Mouse (Mus musculus) urinary bladder, postnatal 25 days (tissue): Measurements from ENCODE around the gene Igfn1.

Experiments used
- DNase-seq: peaks from one replicate; pipeline ENCODE4 v3.0.0; 2022; ENCODE audit warnings: low spot score

Gene Igfn1

GRCm38 (mm10) chr1:136007211-136008158 lies 1.3 kb upstream of the Igfn1 start, which contains the start of gene Tmem9:
Gene Tmem9, plus strand, starts transcription at chr1:136008150.
- peak; percentile 74 for DNase-seq

GRCm38 (mm10) chr1:136001438-136001837 lies 4.7 kb downstream of the Igfn1 start:
- no peak for DNase-seq

DNA sequence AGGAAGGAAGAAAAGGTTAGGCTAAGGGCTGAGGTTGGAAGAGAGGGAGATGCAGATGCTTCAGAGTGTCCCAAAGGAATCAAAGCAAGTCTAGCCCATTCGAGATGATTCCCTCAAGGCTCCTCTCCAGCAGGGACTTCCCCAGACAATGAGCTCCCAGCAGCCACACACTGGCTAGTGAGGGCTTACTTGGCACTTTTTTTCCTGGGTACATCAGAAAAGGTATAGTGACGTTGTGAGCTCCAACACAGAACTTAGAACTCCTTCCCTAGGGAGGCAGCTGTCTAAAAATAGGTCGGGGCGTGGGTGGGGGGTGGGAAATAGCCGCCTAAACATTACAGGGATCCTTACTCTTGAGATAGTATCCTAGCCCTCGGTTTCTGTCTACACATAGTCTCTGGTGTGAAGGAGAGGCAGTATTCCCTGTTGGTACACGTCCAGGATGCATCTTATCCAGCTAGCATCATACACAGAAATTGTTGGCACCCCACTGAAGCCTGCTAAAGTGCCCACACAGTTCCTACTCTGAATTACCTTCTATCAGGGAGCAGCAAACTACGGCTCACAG lies 6.3 kb downstream of the Igfn1 start:
- no peak for DNase-seq

GRCm38 (mm10) chr1:135997537-135997936 lies 8.6 kb downstream of the Igfn1 start:
- DNase-seq: no peak

DNA sequence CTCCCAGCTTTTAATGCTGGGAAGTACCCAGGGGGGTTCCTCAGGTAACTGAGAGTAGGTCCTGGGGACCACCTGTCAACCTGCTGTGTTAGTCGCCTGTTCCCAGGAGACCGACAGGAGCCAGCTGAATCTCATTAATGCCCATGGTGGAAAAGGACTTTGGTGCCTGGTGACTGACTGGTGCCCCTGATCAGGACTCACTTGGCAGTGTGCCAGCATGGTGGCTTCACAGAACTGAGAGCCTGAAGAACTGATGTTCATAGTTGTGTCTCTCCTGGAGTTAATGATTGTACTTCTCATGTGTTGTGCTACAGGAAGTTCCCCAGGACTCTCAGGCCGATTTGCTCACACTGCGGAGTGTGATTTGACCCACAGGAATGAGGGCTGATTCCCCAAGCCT lies 12.7 kb downstream of the Igfn1 start:
- no peak for DNase-seq

DNA sequence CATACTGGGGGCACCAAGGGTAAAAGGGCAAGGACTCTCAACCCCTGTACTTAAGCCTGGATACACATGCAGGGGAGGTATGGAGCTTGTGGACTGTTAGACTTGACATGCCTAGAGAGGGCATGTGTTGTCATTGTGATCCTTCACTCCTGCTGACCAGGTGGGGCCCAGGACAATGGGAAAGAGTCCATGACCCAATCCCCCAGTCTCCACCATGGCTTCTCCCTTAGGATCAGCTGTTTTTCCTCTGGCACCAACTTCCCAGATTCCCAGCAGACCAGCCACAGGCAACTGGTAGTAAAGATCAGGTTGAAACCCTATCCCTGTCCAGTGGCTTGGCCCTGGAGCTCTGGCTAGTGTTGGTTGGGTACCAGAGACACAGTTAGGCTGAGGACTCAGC lies 16.3 kb downstream of the Igfn1 start:
- no peak for DNase-seq

- DNase-seq: no peak
Observed at GRCm38 (mm10) chr1:135984105-135984504, 22.0 kb downstream of the Igfn1 start.

- no peak for DNase-seq
Observed at GRCm38 (mm10) chr1:135972576-135972975, 33.6 kb downstream of the Igfn1 start.

DNA sequence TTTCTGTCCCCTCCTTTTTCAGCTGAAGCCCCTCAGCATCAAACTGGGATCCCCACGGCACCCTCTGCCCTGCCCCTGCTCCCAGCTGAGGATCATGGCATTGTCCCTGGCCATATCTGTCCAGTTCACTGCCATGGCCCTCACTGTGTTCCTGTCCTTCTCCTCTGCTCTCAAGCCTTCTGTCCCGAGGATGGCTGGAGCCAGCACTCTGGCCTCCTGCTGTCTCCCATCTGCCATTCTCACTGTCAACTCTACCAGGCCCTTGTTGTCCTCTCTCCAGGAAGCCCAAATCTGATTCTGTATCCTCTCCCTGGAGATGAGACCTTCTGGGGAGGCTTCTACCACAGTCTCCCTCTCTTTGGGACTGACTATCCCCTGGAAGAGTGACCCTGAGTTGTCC lies 35.7 kb downstream of the Igfn1 start:
- DNase-seq: no peak

- no peak for DNase-seq
Observed at GRCm38 (mm10) chr1:135967739-135968138, 38.4 kb downstream of the Igfn1 start.

DNA sequence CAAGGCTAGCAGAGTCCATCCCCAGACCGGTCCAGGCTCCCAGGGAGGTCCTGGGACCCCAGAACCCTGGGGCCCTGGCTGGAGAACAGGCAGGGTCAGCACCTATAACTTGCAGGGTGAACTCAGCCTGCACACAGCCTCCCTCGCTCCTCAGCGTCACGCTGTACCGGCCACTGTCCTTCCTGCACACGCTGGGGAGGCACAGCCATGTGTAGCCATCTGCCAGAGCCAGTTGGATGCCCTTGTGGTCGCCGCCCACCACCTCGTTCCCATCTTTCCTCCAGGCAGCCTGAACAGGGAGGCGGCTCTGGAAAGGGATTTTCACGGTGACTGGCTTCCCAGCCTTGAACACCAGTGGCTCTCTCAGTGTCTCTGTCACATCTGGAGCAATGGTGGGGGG lies 41.6 kb downstream of the Igfn1 start:
- no peak for DNase-seq

GRCm38 (mm10) chr1:135963177-135963576 lies 43.0 kb downstream of the Igfn1 start:
- no peak for DNase-seq

DNA sequence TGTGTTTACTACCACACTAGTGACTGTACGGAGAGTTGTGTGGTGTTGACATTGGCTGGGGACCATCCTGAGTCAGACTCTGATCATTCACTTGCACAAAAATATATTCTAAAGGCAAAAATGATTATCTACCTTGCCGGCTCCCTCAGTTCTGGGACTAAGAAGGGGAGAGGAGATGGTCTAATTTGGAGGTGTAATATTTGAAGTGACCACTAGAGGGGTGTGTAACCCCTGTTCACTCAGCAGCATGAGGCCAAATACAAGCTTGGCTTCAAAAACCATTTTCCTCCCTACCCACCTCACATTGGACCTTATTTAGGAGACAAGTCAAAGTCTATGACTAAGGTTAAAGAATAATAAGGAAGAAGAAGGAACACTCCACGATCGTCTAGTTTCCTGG lies 47.7 kb downstream of the Igfn1 start:
- DNase-seq: no peak

- no peak for DNase-seq
Observed at GRCm38 (mm10) chr1:135948871-135949270, 57.3 kb downstream of the Igfn1 start.

DNA sequence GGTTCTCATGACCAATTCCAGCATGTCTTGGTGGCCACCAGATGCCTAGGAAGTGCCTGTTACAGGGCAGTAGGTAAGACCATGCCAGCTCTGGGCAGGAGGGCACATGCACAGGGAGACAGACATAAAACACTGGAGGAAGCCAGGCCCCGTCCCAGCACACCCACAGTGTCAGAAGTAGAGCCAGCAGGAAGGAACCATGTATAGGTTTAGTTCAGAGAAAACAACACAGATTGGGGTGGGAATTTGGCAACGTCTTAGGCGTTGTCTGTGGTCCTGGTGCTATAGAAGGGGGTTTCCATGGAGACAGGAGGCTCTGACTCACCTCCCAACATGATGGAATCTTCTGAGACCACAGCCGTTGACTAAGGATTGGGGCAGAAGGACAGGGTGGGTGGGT lies 59.9 kb downstream of the Igfn1 start:
- no peak for DNase-seq

GRCm38 (mm10) chr1:135945711-135946110 lies 60.4 kb downstream of the Igfn1 start:
- peak; percentile 58 for DNase-seq

DNA sequence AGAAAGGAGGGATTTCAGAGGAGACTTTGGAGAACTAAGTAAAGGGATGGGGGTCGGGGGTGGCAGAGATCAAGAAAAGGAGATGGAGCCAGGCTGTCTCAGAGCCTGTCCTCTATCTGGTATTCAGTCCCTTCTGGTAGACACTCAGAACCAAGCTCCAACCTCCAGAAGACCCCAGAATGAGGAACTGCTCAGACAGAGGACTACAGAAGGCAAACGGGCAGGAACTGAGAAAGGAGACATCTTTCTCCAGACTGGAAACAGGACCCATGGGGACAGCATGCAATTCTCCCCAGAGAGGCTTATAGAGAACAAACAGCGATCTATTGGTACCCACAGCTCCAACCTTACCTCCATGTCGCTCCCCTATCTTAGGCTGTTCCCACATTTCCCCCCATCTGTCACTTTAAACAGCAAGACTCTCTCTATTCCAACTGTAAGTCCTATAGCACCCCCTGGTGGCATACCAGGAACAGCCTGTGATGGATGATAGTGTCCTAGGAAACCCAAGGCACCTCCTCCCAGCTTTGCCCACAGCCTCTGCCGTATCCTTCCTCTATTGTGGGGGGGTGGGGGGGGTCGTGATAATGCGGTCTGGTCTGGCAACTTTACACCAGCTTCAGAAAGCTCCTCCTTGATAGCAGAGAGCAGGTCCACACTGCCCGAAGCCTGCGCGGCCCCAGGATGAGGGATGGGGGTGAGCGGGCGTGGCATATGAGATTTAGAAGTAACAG lies 61.4 kb downstream of the Igfn1 start:
- peak; percentile 86 for DNase-seq

DNA sequence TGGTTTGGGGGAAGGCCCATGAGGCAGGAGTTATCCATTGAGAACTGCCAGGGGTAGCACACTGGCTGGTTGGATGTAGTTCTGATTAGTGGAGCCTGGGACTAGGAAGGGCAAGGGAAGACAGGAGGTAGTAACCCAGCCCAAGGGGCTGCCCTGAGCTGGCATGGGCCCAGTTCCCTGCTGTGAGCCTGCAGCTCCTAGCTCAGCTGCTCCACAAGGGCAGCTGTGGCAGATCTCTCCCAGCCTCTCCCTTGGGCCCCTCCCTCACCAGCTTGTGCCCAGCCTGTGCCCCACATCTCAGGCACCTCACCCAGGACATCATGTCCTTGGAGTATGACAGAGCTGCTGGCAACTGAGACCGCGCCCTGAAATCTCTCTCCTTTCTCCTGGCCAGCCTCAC lies 62.4 kb downstream of the Igfn1 start:
- DNase-seq: no peak

DNA sequence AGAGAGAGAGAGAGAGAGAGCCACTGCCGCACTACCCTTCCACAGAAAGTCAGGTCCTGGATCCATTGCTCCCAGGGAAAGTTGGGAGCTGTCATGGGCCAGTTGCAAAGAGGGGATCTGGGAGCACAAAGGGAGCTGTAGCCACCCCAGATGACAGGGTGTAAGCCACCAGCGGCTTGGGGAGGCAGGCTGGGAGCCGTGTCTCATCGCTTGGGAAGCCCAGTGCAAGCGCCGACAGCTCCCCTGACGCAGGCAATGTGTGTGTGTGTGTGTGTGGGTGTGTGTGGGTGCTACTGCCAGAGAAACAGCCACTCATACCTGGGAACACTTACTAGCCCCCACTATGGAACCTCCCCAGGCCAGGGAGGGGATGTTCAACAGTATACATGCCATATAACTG lies 64.0 kb downstream of the Igfn1 start:
- no peak for DNase-seq

DNA sequence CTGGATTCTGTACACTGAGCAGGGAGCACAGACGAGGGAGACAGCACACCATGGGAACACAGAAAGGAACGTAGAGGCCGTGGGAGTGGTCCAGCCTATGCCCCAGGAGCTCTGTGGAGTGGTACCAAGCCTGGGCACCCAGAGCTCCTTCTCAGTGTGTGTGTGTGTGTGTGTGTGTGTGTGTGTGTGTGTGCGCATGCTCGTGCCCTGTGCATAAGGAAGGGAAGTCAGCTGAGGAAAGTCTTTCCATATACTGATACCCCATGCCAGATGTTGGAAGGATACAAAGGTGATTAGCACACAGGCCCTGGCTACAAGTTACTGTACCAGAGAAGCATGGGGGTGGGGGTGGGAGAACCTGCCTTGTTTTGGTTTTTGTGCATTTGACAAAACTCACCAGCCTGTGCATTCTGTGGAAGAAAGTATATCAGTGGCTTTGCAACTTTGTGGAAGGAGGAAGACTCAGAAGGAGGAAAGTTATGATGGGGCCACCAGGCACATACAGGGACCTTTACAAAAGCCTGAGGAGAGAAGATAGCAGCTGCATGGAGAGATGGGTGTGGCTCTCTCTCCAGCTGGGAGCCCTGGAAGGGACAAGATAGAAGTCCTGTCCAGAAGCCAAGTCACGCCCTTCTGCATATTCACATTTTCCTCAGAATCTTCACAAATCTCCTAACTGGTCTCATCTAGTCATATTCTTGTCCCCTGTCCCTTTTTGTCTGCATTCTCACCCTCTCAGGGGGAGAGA lies 64.7 kb downstream of the Igfn1 start:
- DNase-seq: no peak

- DNase-seq: no peak
Observed at GRCm38 (mm10) chr1:135936091-135936490, 70.1 kb downstream of the Igfn1 start.

DNA sequence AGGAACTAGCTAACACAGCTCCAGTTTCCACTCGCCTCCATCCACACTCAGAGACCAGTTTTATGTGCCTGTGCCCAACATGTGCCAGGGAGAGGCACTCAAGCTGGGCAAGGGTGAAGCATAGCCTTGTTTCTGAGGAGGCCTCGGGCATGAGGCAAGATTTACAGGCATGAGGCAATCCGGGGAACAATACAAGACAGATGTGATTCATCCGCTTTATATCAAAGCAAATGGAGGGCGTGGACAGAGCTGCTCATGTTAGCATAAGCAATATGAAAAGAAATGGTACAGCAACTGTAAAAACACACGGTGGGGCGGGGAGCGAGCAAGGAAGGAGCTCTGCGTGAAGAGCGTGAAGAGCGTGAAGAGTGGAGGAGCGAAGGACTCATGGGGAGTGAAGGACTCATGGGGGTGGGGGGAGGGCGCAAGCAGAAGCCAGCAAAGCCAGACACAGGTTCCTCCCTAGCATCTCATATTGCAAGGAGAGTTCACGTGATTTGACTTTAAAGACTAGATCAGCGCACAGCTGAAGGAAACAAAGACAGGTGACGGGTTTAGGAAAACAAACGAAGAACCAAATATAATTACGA lies 72.3 kb downstream of the Igfn1 start:
- no peak for DNase-seq
